Mouse (Mus musculus): ENCODE data around the gene Tomt.

GRCm38 (mm10) chr7:101882413-101883154 is 23.6 kb downstream of the Tomt start:
- TF ChIP-seq GATA1 (IDR thresholded peaks at IDR 0.05; ENCODE audit: borderline replicate concordance, low read length) (no peak), FLI1 (IDR thresholded peaks at IDR 0.05; ENCODE audit: low read length) (no peak)
